Mouse (Mus musculus): Measurements from ENCODE around the gene Abca14. TPM values are rescaled to one million over a fixed set of nuclear protein-coding genes. Genes with fewer than 3 reads are reported as not detected.

Abca14 gene
- polyA plus RNA-seq, 1 experiment from 2014 or later: not detected

DNA sequence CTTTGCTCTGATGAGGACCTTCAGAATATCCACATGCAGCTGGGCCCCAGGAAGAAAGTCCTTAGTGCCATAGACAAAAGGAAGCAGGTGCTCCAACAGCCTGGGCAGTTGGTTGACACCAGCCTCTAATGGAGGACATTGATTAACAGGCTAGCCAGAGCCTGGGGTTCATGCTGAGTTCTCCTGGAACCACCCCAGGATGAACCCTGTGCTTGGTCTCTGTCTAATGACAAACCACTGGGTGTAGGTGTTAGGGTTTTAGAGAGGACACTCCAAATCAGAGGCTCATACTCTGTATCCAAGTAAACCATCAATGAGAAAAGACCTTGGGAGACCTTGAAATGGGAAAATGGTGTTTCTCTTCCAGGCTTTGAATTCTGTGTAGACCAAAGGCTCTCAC, 20.9 kb upstream of the Abca14 start:
- H3K36me3 ChIP-seq: no peaks in the 10 kb centered on the region
- no peaks in the 10 kb centered on the region for H3K27me3 ChIP-seq (ENCODE audit: low read depth, poor library complexity, severe bottlenecking)
- H3K27ac ChIP-seq: no peak overlapping the region
- no peak overlapping the region for H3K4me3 ChIP-seq
- DNase-seq (ENCODE audit: low spot score): no peak
- H3K4me1 ChIP-seq: no peaks in the 10 kb centered on the region
- H3K9me3 ChIP-seq (replicated peaks): no peaks in the 10 kb centered on the region

GRCm38 (mm10) chr7:120188946-120189345, 14.8 kb upstream of the Abca14 start:
- no peak overlapping the region for H3K27ac ChIP-seq
- 0 out of 2 replicates have a peak, but pooled peaks cover 3% of the 10 kb centered on the region for H3K4me1 ChIP-seq
- H3K4me3 ChIP-seq: no peak overlapping the region
- 90% methylated on average over 5 of the region's 5 CpGs for WGBS
- DNase-seq (ENCODE audit: low spot score): no peak
- no peaks in the 10 kb centered on the region for H3K36me3 ChIP-seq
- H3K9me3 ChIP-seq (replicated peaks): no peaks in the 10 kb centered on the region
- H3K27me3 ChIP-seq (ENCODE audit: low read depth, poor library complexity, severe bottlenecking): no peaks in the 10 kb centered on the region

- Histone ChIP-seq H3K9me3 (replicated peaks) (no peaks in the 10 kb centered on the region), H3K27ac (no peak overlapping the region), H3K36me3 (no peaks in the 10 kb centered on the region), H3K27me3 (ENCODE audit: low read depth, poor library complexity, severe bottlenecking) (no peaks in the 10 kb centered on the region), H3K4me3 (no peak overlapping the region), H3K4me1 (0 out of 2 replicates have a peak, but pooled peaks cover 3% of the 10 kb centered on the region)
- no peak for DNase-seq (ENCODE audit: low spot score)
- 86% methylated on average over 8 of the region's 8 CpGs for WGBS
Measured at GRCm38 (mm10) chr7:120189369-120190149, 14.2 kb upstream of the Abca14 start.

DNA sequence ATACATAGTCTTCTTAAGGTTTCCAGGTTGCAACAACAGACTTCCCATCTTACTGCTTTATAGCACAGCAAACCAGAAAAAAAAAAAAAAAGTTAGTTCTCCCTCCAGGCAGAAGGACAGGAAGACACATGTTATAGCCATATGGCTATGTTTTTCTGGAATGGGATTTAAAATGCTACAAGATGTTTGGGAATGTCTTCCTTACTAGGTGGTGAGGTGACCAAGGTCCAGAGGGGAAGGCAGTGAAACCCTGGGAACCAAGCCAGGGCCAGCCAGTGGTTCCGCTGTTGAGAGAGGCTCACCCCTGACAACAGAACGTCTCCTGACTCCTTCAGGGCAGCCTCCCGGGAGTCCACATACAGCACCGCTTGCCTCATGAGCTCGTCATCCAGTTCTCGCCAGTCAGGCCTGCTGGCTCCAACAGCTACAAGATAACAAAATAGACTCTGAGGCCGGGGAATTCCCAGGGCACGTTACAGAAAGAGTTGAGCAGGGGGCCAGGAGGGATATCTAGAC, 13.6 kb upstream of the Abca14 start:
- Histone ChIP-seq H3K36me3 (no peaks in the 10 kb centered on the region), H3K27ac (no peak overlapping the region), H3K9me3 (replicated peaks) (no peaks in the 10 kb centered on the region), H3K4me3 (no peak overlapping the region), H3K27me3 (ENCODE audit: low read depth, poor library complexity, severe bottlenecking) (no peaks in the 10 kb centered on the region), H3K4me1 (0 out of 2 replicates have a peak, but pooled peaks cover 3% of the 10 kb centered on the region)
- 84% methylated on average over 8 of the region's 8 CpGs for WGBS
- DNase-seq (ENCODE audit: low spot score): no peak

DNA sequence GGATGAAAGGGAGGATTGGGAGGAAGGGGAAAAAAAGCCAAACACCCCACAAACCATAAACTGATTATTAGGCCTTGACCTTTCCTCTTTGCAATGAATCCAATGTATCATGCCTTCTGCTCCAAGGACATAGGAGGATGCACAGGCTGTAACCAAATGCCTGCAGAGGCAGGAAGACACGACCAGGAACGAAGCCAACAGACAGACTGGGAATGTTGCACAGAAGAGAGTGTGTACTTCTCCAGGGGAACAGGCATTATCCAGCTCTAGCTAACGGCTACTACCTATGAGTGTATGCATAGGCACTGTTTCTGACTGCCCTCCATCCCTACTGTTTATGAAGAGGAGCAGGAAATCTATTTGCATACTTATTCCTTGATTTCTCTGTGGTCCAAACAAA, 11.6 kb upstream of the Abca14 start:
- Histone ChIP-seq H3K9me3 (replicated peaks) (no peaks in the 10 kb centered on the region), H3K4me1 (0 out of 2 replicates have a peak, but pooled peaks cover 3% of the 10 kb centered on the region), H3K27me3 (ENCODE audit: low read depth, poor library complexity, severe bottlenecking) (no peaks in the 10 kb centered on the region), H3K27ac (no peak overlapping the region), H3K4me3 (no peak overlapping the region), H3K36me3 (no peaks in the 10 kb centered on the region)
- DNase-seq (ENCODE audit: low spot score): no peak
- 66% methylated on average over 3 of the region's 3 CpGs for whole genome bisulfite sequencing

DNA sequence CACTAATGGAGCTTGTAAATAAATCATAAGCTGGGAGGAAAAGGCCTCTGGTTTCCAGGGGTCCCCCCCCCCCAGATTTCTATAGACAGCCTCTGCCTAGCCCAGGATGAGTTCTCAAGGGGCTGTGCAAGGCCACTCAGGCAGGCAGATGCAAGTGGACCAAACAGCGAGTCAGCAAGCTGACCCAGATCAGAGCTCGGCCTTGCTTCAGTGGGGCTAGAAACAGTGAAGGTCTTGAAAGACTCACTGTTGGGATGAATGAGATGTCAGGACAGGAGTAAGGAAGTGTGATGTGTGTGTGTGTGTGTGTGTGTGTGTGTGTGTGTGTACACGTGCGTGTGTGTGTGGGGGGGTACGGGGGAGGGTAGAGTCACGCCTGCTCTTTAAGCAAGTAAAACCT, 10.9 kb upstream of the Abca14 start:
- 83% methylated on average over 6 of the region's 6 CpGs for WGBS
- no peaks in the 10 kb centered on the region for H3K27me3 ChIP-seq (ENCODE audit: low read depth, poor library complexity, severe bottlenecking)
- no peak overlapping the region for H3K27ac ChIP-seq
- H3K9me3 ChIP-seq (replicated peaks): no peaks in the 10 kb centered on the region
- H3K36me3 ChIP-seq: no peaks in the 10 kb centered on the region
- no peak for DNase-seq (ENCODE audit: low spot score)
- 0 out of 2 replicates have a peak, but pooled peaks cover 3% of the 10 kb centered on the region for H3K4me1 ChIP-seq
- no peak overlapping the region for H3K4me3 ChIP-seq

DNA sequence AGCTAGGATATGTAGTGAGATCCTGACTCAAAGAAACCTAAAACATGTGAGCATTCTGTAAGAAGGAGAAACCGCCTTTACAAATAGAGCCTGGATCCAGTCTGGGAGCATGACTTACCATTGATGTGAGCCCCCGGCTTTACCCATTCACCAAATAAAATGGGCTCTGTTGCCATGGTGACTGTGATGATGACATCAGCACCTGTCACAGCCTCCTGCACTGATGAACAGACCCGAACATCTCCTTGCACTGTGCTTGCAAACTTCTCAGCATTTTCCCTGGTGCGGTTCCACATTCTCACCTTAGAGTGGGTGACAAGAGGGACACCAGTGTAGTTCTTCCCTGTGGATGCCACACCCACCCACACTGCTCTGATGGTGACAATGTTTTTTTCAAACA, 8.6 kb upstream of the Abca14 start:
- Histone ChIP-seq H3K4me1 (0 out of 2 replicates have a peak, but pooled peaks cover 3% of the 10 kb centered on the region), H3K9me3 (replicated peaks) (no peaks in the 10 kb centered on the region), H3K4me3 (no peak overlapping the region), H3K27me3 (ENCODE audit: low read depth, poor library complexity, severe bottlenecking) (peaks cover 6% of the 10 kb centered on the region), H3K36me3 (no peaks in the 10 kb centered on the region), H3K27ac (no peak overlapping the region)
- DNase-seq (ENCODE audit: low spot score): no peak
- WGBS: 92% methylated on average over 4 of the region's 4 CpGs

GRCm38 (mm10) chr7:120201231-120201744, 2.5 kb upstream of the Abca14 start:
- DNase-seq (ENCODE audit: low spot score): peak; percentile 33
- WGBS: 1% methylated on average over 14 of the region's 14 CpGs
- H3K27ac ChIP-seq: no peak overlapping the region

GRCm38 (mm10) chr7:120201771-120202170, 2.0 kb upstream of the Abca14 start, which contains the start of gene Crym:
Crym (minus strand) TSS chr7:120202111.
- peaks cover 40% of the 10 kb centered on the region for H3K27me3 ChIP-seq (ENCODE audit: low read depth, poor library complexity, severe bottlenecking)
- no peaks in the 10 kb centered on the region for H3K36me3 ChIP-seq
- no peaks in the 10 kb centered on the region for H3K9me3 ChIP-seq (replicated peaks)
- 2% methylated on average over 26 of the region's 26 CpGs for WGBS
- H3K4me3 ChIP-seq: peak within 1 kb of the TSS; percentile 44
- peak; percentile 48 for DNase-seq (ENCODE audit: low spot score)
- peaks cover 17% of the 10 kb centered on the region for H3K4me1 ChIP-seq
- no peak within 1 kb of the TSS for H3K27ac ChIP-seq

More at GRCm38 (mm10) chr7:120201231-120201744, 2.5 kb upstream of the Abca14 start:
- Histone ChIP-seq H3K9me3 (replicated peaks) (no peaks in the 10 kb centered on the region), H3K36me3 (no peaks in the 10 kb centered on the region), H3K27me3 (ENCODE audit: low read depth, poor library complexity, severe bottlenecking) (peaks cover 40% of the 10 kb centered on the region), H3K4me1 (peaks cover 17% of the 10 kb centered on the region), H3K4me3 (peak overlapping the region; percentile 44)

DNA sequence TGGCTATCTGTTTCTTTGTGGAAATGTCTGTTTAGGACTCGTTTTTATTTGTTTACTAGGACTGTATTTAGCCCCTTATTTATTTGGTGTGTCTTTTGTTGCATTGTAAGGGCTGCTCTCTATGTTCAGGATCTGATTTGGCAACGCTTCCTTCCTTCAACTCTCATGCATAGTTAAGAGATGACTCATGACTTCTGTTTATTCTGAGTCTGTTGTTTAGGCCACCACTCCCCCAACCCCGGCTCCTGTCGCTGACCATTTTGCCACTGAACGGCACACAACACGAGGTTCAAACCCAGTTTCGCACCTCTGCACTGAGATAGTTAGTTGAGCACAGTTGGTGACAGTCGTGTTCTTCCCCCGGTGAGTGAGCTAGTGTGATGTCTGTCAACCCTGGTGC, 2.2 kb downstream of the Abca14 start:
- Histone ChIP-seq H3K9me3 (replicated peaks) (no peaks in the 10 kb centered on the region), H3K27ac (no peak overlapping the region), H3K36me3 (no peaks in the 10 kb centered on the region), H3K27me3 (ENCODE audit: low read depth, poor library complexity, severe bottlenecking) (peaks cover 26% of the 10 kb centered on the region), H3K4me1 (peaks cover 14% of the 10 kb centered on the region), H3K4me3 (no peak overlapping the region)
- WGBS: 69% methylated on average over 9 of the region's 9 CpGs
- no peak for DNase-seq (ENCODE audit: low spot score)

- no peak overlapping the region for H3K4me3 ChIP-seq
- H3K36me3 ChIP-seq: no peaks in the 10 kb centered on the region
- H3K27me3 ChIP-seq (ENCODE audit: low read depth, poor library complexity, severe bottlenecking): no peaks in the 10 kb centered on the region
- no peaks in the 10 kb centered on the region for H3K9me3 ChIP-seq (replicated peaks)
- H3K4me1 ChIP-seq: no peaks in the 10 kb centered on the region
- DNase-seq (ENCODE audit: low spot score): no peak
- no peak overlapping the region for H3K27ac ChIP-seq
Measured at GRCm38 (mm10) chr7:120228541-120228940, 24.8 kb downstream of the Abca14 start.

DNA sequence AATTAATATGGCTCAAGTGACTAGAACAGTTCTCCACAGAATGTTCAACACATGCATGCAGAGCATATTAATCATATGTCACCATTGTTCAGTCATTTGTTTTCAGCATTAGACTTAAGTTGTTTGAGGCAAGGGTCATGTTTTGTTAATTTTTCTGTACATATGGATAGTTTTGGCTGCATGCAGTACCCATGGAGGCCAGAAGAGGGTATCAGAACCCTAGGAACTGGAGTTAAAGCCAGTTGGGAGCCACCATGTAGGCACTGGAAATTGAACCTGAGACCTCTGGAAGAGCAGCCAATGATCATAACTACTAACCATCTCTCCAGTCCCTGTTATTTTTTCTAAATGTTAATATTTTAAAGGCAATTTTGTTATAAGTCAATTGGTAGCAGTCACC, 37.3 kb downstream of the Abca14 start:
- H3K36me3 ChIP-seq: no peaks in the 10 kb centered on the region
- no peak for DNase-seq (ENCODE audit: low spot score)
- no peaks in the 10 kb centered on the region for H3K4me1 ChIP-seq
- H3K27ac ChIP-seq: no peak overlapping the region
- H3K9me3 ChIP-seq (replicated peaks): no peaks in the 10 kb centered on the region
- no peak overlapping the region for H3K4me3 ChIP-seq
- H3K27me3 ChIP-seq (ENCODE audit: low read depth, poor library complexity, severe bottlenecking): no peaks in the 10 kb centered on the region

GRCm38 (mm10) chr7:120271135-120271991, 67.6 kb downstream of the Abca14 start:
- H3K27me3 ChIP-seq (ENCODE audit: low read depth, poor library complexity, severe bottlenecking): no peaks in the 10 kb centered on the region
- H3K4me1 ChIP-seq: no peaks in the 10 kb centered on the region
- WGBS: 84% methylated on average over 7 of the region's 7 CpGs
- H3K36me3 ChIP-seq: no peaks in the 10 kb centered on the region
- no peak for DNase-seq (ENCODE audit: low spot score)
- no peaks in the 10 kb centered on the region for H3K9me3 ChIP-seq (replicated peaks)
- no peak overlapping the region for H3K27ac ChIP-seq
- H3K4me3 ChIP-seq: no peak overlapping the region

Data from limb, embryonic 10.5 days (tissue).